Comparison of ENCODE assay signal across 22 mouse cellular contexts in genomic region chr11:78867696-78868095, GRCm38 (mm10).
"Had no signal": no experiment of that assay in that cellular context is flagged by ENCODE, and none has a peak within 500 bp of the region (broad histone marks: within the 10 kb centered on the region; RNA-seq: fewer than 3 reads in every experiment).

No protein-coding gene starts in this region.

- H3K27me3 ChIP-seq: heart, embryonic 12.5 days; hindbrain, embryonic 13.5 days; hindbrain, embryonic 15.5 days; limb, embryonic 12.5 days had no signal

- H3K4me2 ChIP-seq: heart, embryonic 12.5 days; hindbrain, embryonic 13.5 days; hindbrain, embryonic 15.5 days; limb, embryonic 12.5 days had no signal

- H3K4me1 ChIP-seq: hindbrain, embryonic 13.5 days; hindbrain, embryonic 15.5 days; limb, embryonic 12.5 days had no signal

- ATAC-seq: forebrain, embryonic 16.5 days; hindbrain, postnatal 0 days had no signal

- DNase-seq: gastrocnemius, adult 2 months; gastrocnemius, postnatal 10 days; gastrocnemius, postnatal 25 days; heart, adult 18-20 months; heart, postnatal 10 days; heart, postnatal 36 days; kidney, adult 18-20 months; kidney, postnatal 10 days; kidney, postnatal 25 days; kidney, postnatal 4 days; layer of hippocampus, adult 9-11 months; layer of hippocampus, postnatal 36 days; liver had no signal

- H3K36me3 ChIP-seq: heart, embryonic 10.5 days; heart, embryonic 12.5 days; hindbrain, embryonic 13.5 days; hindbrain, embryonic 15.5 days; limb, embryonic 10.5 days; limb, embryonic 12.5 days had no signal

- H3K9me3 ChIP-seq: heart, embryonic 10.5 days; heart, embryonic 12.5 days; hindbrain, embryonic 13.5 days; hindbrain, embryonic 15.5 days; limb, embryonic 10.5 days; limb, embryonic 12.5 days had no signal

- H3K4me3 ChIP-seq: gastrocnemius, adult 2 months; heart, embryonic 10.5 days; heart, embryonic 12.5 days; hindbrain, embryonic 13.5 days; hindbrain, embryonic 15.5 days; layer of hippocampus, adult 2 months; limb, embryonic 10.5 days; limb, embryonic 12.5 days had no signal

- H3K27ac ChIP-seq: gastrocnemius, adult 2 months; heart, embryonic 10.5 days; hindbrain, embryonic 13.5 days; hindbrain, embryonic 15.5 days; hindbrain, postnatal 0 days; layer of hippocampus, adult 2 months; limb, embryonic 10.5 days; limb, embryonic 12.5 days had no signal

- H3K9ac ChIP-seq: heart, embryonic 12.5 days; hindbrain, embryonic 13.5 days; hindbrain, embryonic 15.5 days; limb, embryonic 12.5 days had no signal
